Mouse (Mus musculus) forebrain, postnatal 0 days (tissue): ENCODE data around the gene Syngr4. TPM values are rescaled to one million over a fixed set of nuclear protein-coding genes. Genes with fewer than 3 reads are reported as not detected.
A peak's percentile ranks its signal among the peaks of the same experiment; 100 is the strongest.

ENCODE experiments used
- ATAC-seq: fragments of 200-750 bp; cut with Nextera tagmentation; 2 replicates; pipeline ENCODE4 v1.8.0; 2017; ENCODE audit warnings: mild to moderate bottlenecking, moderate library complexity
- DNase-seq: peaks from one replicate; pipeline ENCODE4 v3.0.0-alpha.2; 2015
- H3K27ac ChIP-seq: fragments of 300-500 bp; sonication (generic); 2 replicates; pipeline ENCODE4 v1.5.1; 2014; ENCODE audit warnings: low read depth, mild to moderate bottlenecking, antibody characterized with exemption, low read length, moderate library complexity, mixed read lengths
- H3K27me3 ChIP-seq: fragments of 300-500 bp; sonication (generic); 2 replicates; pipeline ENCODE4 v1.6.1; 2014; ENCODE audit warnings: mild to moderate bottlenecking, low read length, mixed read lengths; ENCODE audit not compliant: insufficient read depth
- H3K36me3 ChIP-seq: fragments of 300-500 bp; sonication (generic); 2 replicates; pipeline ENCODE4 v1.6.1; 2014; ENCODE audit warnings: mild to moderate bottlenecking, moderate library complexity; ENCODE audit not compliant: insufficient read depth
- H3K4me1 ChIP-seq: fragments of 300-500 bp; sonication (generic); 2 replicates; pipeline ENCODE4 v1.6.1; 2014; ENCODE audit warnings: antibody characterized with exemption; ENCODE audit not compliant: insufficient read depth
- H3K4me2 ChIP-seq: fragments of 300-500 bp; sonication (generic); 2 replicates; pipeline ENCODE4 v1.6.1; 2014; ENCODE audit warnings: low read depth, mild to moderate bottlenecking, moderate library complexity
- H3K4me3 ChIP-seq: fragments of 300-500 bp; sonication (generic); 2 replicates; pipeline ENCODE4 v1.5.1; 2014; ENCODE audit warnings: low read depth, low read length, mixed read lengths
- H3K9ac ChIP-seq: fragments of 300-500 bp; sonication (generic); 2 replicates; pipeline ENCODE4 v1.6.1; 2014; ENCODE audit warnings: mild to moderate bottlenecking
- H3K9me3 ChIP-seq: fragments of 300-500 bp; sonication (generic); 2 replicates; pipeline ENCODE4 v1.6.1; 2016; ENCODE audit warnings: low read length
- CTCF ChIP-seq: sonication (generic); IDR thresholded peaks from 2 replicates; pipeline ENCODE4 v1.5.1; 2016; ENCODE audit warnings: antibody characterized with exemption, control low read depth, low read depth
- WGBS: fragments of 180-500 bp; shearing (Covaris S2); extraction: QIAGEN DNeasy Blood & Tissue Kit; methylation state at CpG from one replicate; pipeline ENCODE4 v1.1.7; 2014; 5-methylcytosine and 5-hydroxymethylcytosine counted together
- polyA plus RNA-seq: library from polyadenylated mRNA; unstranded; fragments of >200 nt; fragmentation: Nextera tagmentation; extraction: Ambion mirVana; gene quantifications from 2 replicates; pipeline ENCODE4 v1.2.1, GENCODE M21; 2015
- total RNA-seq: library from RNA; depleted of rRNA; stranded (reverse); fragments of >200 nt; gene quantifications from 2 replicates; pipeline ENCODE4 v1.2.3, GENCODE M21; 2014

Syngr4 gene
- total and polyA plus RNA-seq, 2 experiments from 2014 or later, result 0.40 TPM; not detected in 1

DNA sequence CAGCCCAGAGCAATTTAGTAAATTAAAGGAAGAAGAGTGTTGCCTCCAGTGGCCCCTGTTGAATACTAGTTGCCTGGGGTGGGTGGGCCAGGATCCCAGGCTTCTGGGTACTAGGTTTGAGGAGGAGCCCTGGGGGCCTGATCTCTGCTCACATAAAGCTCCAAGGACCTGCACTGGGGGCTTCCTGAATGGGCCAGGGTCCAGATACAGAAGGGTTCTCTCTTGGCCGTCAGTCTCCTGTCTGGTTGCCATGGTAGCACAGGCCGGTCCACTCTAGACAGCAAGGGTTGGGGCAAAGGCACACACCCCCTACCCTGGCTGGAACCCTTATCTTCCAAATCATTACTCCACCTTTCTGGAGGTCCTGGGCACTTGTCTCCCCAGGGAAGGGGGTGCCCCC, 28.6 kb downstream of the Syngr4 start:
- Histone ChIP-seq H3K4me3 (no peak overlapping the region), H3K9ac (0 out of 2 replicates have a peak overlapping the region, but pooled peaks have one; percentile 4), H3K36me3 (no peaks in the 10 kb centered on the region), H3K27ac (0 out of 2 replicates have a peak overlapping the region, but pooled peaks have one; percentile 21), H3K4me1 (peaks cover 25% of the 10 kb centered on the region), H3K4me2 (peak overlapping the region; percentile 85), H3K27me3 (no peaks in the 10 kb centered on the region; the same call in 1 of the 2 replicates), H3K9me3 (no peaks in the 10 kb centered on the region)
- WGBS, result 23% methylated on average over 2 of the region's 2 CpGs
- TF ChIP-seq CTCF, result no peak
- DNase-seq, result no peak
- ATAC-seq, result no peak

DNA sequence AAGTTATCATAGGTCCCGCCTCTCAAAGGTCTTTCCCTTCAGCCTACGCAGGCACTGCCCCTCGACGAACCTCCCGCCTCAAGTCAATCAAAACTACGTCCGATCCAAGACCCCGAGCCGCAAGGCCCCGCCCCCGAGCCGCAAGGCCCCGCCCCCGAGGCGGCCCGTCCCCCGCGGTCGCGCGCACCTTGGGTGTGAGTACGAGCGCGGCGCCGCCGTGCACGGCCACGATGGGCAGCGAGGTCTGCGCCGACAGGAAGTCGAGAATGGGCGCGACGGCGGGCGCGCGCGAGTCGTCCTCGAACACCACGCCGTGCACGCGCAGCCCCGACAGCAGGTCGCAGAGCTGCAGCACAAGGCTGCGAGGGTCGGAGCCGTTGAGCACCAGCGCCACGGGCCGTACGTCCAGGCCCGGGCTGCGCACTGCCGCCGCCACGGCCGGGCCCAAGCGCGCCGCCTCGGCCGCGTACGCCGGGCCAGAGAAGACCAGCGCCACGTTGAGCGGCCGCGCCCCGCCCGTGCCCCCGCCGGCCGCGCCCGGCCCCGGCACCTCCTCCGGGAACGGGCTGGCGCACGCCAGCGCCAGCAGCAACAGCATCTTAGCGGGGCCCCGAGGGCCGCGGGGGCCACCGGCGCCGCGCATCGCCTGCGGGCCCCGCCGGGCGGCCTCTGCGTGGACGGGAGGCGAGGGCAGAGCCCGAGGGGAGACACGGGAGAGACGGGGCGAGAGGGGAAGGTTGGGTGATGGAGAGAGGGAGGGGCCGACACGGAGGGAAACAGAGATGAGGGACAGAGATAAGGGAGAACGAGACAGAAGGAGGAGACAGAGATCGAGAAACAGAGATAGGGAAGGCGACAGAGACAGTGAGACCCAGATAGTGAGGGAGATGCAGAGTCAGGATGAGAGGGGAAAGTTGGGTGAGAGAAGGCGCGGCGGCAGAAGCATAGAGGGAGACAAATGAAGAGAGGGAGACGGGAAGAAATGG, 30.3 kb downstream of the Syngr4 start:
- DNase-seq, result peak; percentile 96
- Histone ChIP-seq H3K9me3 (no peaks in the 10 kb centered on the region), H3K36me3 (no peaks in the 10 kb centered on the region), H3K9ac (peak overlapping the region; percentile 75), H3K27ac (peak overlapping the region; percentile 79), H3K4me2 (peak overlapping the region; percentile 85), H3K27me3 (no peaks in the 10 kb centered on the region; the same call in 1 of the 2 replicates), H3K4me3 (peak overlapping the region; percentile 81), H3K4me1 (peaks cover 25% of the 10 kb centered on the region)
- peak; percentile 84 for ATAC-seq
- no peak for TF ChIP-seq CTCF
- 2% methylated on average over 100 of the region's 117 CpGs for WGBS

DNA sequence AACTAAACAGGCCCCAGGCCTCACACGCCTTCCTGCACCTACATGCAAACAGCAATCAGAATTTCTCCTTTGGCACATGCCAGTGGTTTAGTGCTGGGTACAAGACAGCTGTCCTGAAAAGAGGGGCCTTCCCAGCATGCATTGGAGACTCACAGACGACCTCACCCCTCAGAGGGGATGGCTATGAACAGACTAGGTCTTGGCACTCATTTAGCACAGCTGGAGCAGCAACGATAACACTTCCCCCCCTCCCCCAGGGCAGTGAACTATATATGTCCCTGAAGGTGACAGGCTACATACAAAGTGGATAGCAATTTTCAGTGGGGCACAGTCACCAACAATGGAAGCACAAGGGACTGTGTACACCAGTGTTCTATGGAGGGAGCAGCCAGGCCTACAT, 32.1 kb downstream of the Syngr4 start:
- ATAC-seq (no peak), DNase-seq (no peak)
- 70% methylated on average over 3 of the region's 3 CpGs for WGBS
- TF ChIP-seq CTCF, result no peak
- no peaks in the 10 kb centered on the region; the same call in 1 of the 2 replicates for H3K27me3 ChIP-seq
- no peaks in the 10 kb centered on the region for H3K9me3 ChIP-seq
- H3K4me1 ChIP-seq, result peaks cover 17% of the 10 kb centered on the region
- H3K9ac ChIP-seq, result no peak overlapping the region
- no peak overlapping the region for H3K27ac ChIP-seq
- H3K4me2 ChIP-seq, result no peak overlapping the region
- H3K4me3 ChIP-seq, result no peak overlapping the region
- H3K36me3 ChIP-seq, result no peaks in the 10 kb centered on the region

DNA sequence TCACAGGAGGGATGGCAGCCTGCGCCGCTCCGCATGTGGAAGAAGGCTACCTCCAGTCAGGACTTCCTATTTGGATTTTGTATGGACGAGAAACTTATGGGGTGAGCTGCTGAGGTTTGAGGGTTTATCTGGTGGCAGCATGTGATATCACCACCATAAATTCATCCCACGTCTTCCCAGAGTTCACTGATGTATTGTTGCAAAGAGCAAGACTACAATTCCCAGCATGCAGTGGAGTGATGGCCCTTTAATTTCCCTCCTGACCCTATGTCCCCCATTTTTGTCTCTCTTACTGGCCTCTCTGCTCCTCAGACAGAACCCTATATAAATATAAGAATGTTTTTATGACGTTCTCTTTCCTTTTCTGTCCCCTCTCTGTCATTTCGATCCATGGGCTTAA, 33.7 kb downstream of the Syngr4 start:
- no peak overlapping the region for H3K4me3 ChIP-seq
- no peak overlapping the region for H3K27ac ChIP-seq
- H3K9ac ChIP-seq, result no peak overlapping the region
- ATAC-seq (no peak), DNase-seq (no peak)
- WGBS, result 85% methylated on average over 7 of the region's 7 CpGs
- H3K9me3 ChIP-seq, result no peaks in the 10 kb centered on the region
- no peaks in the 10 kb centered on the region for H3K36me3 ChIP-seq
- TF ChIP-seq CTCF, result no peak
- peaks cover 7% of the 10 kb centered on the region for H3K4me1 ChIP-seq
- H3K4me2 ChIP-seq, result no peak overlapping the region
- no peaks in the 10 kb centered on the region; the same call in 1 of the 2 replicates for H3K27me3 ChIP-seq

DNA sequence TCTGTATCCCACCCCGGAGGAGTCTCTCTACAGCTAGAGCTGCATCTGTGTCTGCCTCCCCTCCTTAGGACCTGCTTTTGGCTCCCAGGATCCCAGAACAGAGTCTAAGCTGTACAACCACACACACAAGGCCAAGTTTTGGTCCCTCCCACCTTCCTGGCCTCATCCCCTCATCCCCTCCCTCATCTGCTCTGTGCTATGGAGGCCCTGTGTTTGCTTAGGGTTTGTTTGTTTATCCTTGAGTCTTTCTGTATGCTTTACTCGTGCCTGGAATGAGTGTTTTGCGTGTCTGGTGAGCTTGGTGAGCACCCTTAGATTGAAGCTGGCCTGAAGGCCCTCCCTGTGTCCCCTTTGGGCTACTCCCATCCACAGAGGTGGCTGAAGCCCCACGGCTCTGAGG, 37.5 kb downstream of the Syngr4 start:
- H3K4me2 ChIP-seq, result no peak overlapping the region
- H3K9ac ChIP-seq, result no peak overlapping the region
- TF ChIP-seq CTCF, result no peak
- no peak for ATAC-seq
- WGBS, result 75% methylated on average over 4 of the region's 4 CpGs
- no peaks in the 10 kb centered on the region for H3K9me3 ChIP-seq
- no peaks in the 10 kb centered on the region; the same call in none of the 2 replicates for H3K27me3 ChIP-seq
- no peak overlapping the region for H3K4me3 ChIP-seq
- no peak overlapping the region for H3K27ac ChIP-seq
- H3K4me1 ChIP-seq, result peaks cover 5% of the 10 kb centered on the region; the same call in 1 of the 2 replicates
- no peak for DNase-seq
- no peaks in the 10 kb centered on the region for H3K36me3 ChIP-seq

DNA sequence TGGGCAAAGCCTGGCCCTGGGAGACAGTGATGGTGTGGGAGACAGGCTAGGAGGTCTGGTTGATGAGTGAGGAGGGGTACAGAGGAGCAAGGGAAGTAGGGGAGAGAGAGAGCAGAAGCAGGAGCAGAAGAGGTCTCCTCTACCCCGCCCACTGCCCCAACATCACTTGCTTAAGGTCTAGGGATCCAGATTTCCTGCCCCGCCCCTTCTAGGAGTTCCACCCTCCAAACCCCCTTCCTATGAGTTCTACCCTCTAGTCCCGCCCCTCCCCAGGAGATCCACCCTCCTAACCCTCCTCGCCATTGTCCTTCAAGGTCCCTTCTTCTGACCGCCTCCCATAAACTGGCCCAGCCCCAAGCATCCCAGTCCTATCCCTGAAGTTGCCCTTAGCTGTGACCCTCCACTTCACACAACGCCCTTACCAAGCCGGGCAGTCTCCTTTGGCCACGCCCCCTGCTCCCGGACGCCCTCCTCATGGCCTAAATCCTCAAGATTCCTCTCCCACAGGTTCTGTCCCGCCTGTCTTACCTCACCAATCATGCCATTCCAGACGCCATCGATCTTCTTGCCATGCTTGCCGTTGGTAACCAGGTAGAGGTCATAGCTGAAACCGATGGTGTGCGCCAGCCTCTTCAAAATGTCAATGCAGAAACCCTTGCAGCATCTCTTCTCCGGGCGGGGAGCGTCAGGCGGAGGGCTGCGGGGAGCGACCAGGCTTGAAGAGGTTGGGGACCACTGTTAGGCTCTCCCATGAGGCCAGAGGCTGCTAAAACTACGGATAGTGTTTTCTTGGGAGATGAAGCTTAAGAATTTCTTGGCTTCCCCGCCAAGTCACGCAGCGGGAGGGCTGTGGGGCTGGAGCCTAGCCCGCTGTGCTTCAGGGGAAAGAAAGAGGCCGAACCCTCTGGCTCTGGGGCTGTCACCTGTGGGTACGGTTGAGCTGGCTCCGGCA, 39.3 kb downstream of the Syngr4 start:
- peaks cover 5% of the 10 kb centered on the region; the same call in 1 of the 2 replicates for H3K4me1 ChIP-seq
- no peaks in the 10 kb centered on the region; the same call in 1 of the 2 replicates for H3K36me3 ChIP-seq
- DNase-seq (peak; percentile 49), ATAC-seq (peak; percentile 39; the same call in 1 of the 2 replicates)
- H3K9ac ChIP-seq, result peak overlapping the region; percentile 45
- peak overlapping the region; percentile 35 for H3K4me3 ChIP-seq
- no peaks in the 10 kb centered on the region; the same call in none of the 2 replicates for H3K27me3 ChIP-seq
- no peak overlapping the region for H3K27ac ChIP-seq
- no peak for TF ChIP-seq CTCF
- WGBS, result 9% methylated on average over 30 of the region's 30 CpGs
- peak overlapping the region; percentile 53 for H3K4me2 ChIP-seq
- no peaks in the 10 kb centered on the region for H3K9me3 ChIP-seq
